Mouse (Mus musculus): ENCODE measurements around the gene Dpyd. TPM values are rescaled to one million over a fixed set of nuclear protein-coding genes. Genes with fewer than 3 reads are reported as not detected.

Gene Dpyd
- polyA plus RNA-seq, 1 experiment from 2014 or later = 6.7 TPM

- Histone ChIP-seq H3K9me3 (ENCODE audit: control insufficient read depth, low read length) (no peaks in the 10 kb centered on the region), H3K4me2 (ENCODE audit: low read depth, low read length, severe bottlenecking) (no peak overlapping the region), H3K27ac (ENCODE audit: low read depth, low read length) (no peak overlapping the region), H3K4me1 (replicated peaks; ENCODE audit: control insufficient read depth, insufficient read depth, low read length) (0 out of 2 replicates have a peak, but pooled peaks cover 5% of the 10 kb centered on the region), H3K9ac (ENCODE audit: low read length) (no peak overlapping the region), H3K27me3 (ENCODE audit: control insufficient read depth, insufficient read depth, low read length) (no peaks in the 10 kb centered on the region), H3K36me3 (ENCODE audit: control insufficient read depth, insufficient read depth, low read length) (no peaks in the 10 kb centered on the region), H3K4me3 (ENCODE audit: low read depth, low read length) (no peak overlapping the region)
- WGBS = 14% methylated on average over 5 of the region's 5 CpGs
- DNase-seq (ENCODE audit: low spot score) (peak; percentile 52), ATAC-seq (replicated peaks; ENCODE audit: low FRiP score) (peak; percentile 90)
Observed at GRCm38 (mm10) chr3:119095223-119095886, 533.4 kb downstream of the Dpyd start.

GRCm38 (mm10) chr3:119126003-119126402 is 564.1 kb downstream of the Dpyd start:
- DNase-seq (ENCODE audit: low spot score) = no peak
- no peak overlapping the region for H3K4me2 ChIP-seq (ENCODE audit: low read depth, low read length, severe bottlenecking)
- no peak overlapping the region for H3K27ac ChIP-seq (ENCODE audit: low read depth, low read length)
- H3K9me3 ChIP-seq (ENCODE audit: control insufficient read depth, low read length) = no peaks in the 10 kb centered on the region
- H3K4me3 ChIP-seq (ENCODE audit: low read depth, low read length) = no peak overlapping the region
- H3K27me3 ChIP-seq (ENCODE audit: control insufficient read depth, insufficient read depth, low read length) = no peaks in the 10 kb centered on the region
- no peak overlapping the region for H3K9ac ChIP-seq (ENCODE audit: low read length)
- WGBS = 78% methylated on average over 2 of the region's 2 CpGs
- ATAC-seq (replicated peaks; ENCODE audit: low FRiP score) = no peak
- H3K36me3 ChIP-seq (ENCODE audit: control insufficient read depth, insufficient read depth, low read length) = no peaks in the 10 kb centered on the region
- H3K4me1 ChIP-seq (replicated peaks; ENCODE audit: control insufficient read depth, insufficient read depth, low read length) = no peaks in the 10 kb centered on the region

- WGBS = 74% methylated on average over 1 of the region's 1 CpGs
- ATAC-seq (replicated peaks; ENCODE audit: low FRiP score) (no peak), DNase-seq (ENCODE audit: low spot score) (no peak)
- H3K4me3 ChIP-seq (ENCODE audit: low read depth, low read length) = no peak overlapping the region
- no peak overlapping the region for H3K27ac ChIP-seq (ENCODE audit: low read depth, low read length)
- no peaks in the 10 kb centered on the region for H3K36me3 ChIP-seq (ENCODE audit: control insufficient read depth, insufficient read depth, low read length)
- H3K27me3 ChIP-seq (ENCODE audit: control insufficient read depth, insufficient read depth, low read length) = no peaks in the 10 kb centered on the region
- no peak overlapping the region for H3K9ac ChIP-seq (ENCODE audit: low read length)
- no peaks in the 10 kb centered on the region for H3K9me3 ChIP-seq (ENCODE audit: control insufficient read depth, low read length)
- no peak overlapping the region for H3K4me2 ChIP-seq (ENCODE audit: low read depth, low read length, severe bottlenecking)
- no peaks in the 10 kb centered on the region for H3K4me1 ChIP-seq (replicated peaks; ENCODE audit: control insufficient read depth, insufficient read depth, low read length)
Observed at GRCm38 (mm10) chr3:119128076-119128475, 566.1 kb downstream of the Dpyd start.

- H3K4me1 ChIP-seq (replicated peaks; ENCODE audit: control insufficient read depth, insufficient read depth, low read length) = no peaks in the 10 kb centered on the region
- H3K36me3 ChIP-seq (ENCODE audit: control insufficient read depth, insufficient read depth, low read length) = no peaks in the 10 kb centered on the region
- H3K27me3 ChIP-seq (ENCODE audit: control insufficient read depth, insufficient read depth, low read length) = no peaks in the 10 kb centered on the region
- 58% methylated on average over 5 of the region's 5 CpGs for WGBS
- ATAC-seq (replicated peaks; ENCODE audit: low FRiP score) = 0 out of 2 replicates have a peak, but pooled peaks have one; percentile 33
- no peak overlapping the region for H3K27ac ChIP-seq (ENCODE audit: low read depth, low read length)
- no peak for DNase-seq (ENCODE audit: low spot score)
- no peak overlapping the region for H3K4me3 ChIP-seq (ENCODE audit: low read depth, low read length)
- no peak overlapping the region for H3K4me2 ChIP-seq (ENCODE audit: low read depth, low read length, severe bottlenecking)
- no peak overlapping the region for H3K9ac ChIP-seq (ENCODE audit: low read length)
- H3K9me3 ChIP-seq (ENCODE audit: control insufficient read depth, low read length) = no peaks in the 10 kb centered on the region
Observed at GRCm38 (mm10) chr3:119143034-119143433, 581.1 kb downstream of the Dpyd start.

- ATAC-seq (replicated peaks; ENCODE audit: low FRiP score) = no peak
- Histone ChIP-seq H3K9me3 (ENCODE audit: control insufficient read depth, low read length) (no peaks in the 10 kb centered on the region), H3K27me3 (ENCODE audit: control insufficient read depth, insufficient read depth, low read length) (no peaks in the 10 kb centered on the region), H3K4me2 (ENCODE audit: low read depth, low read length, severe bottlenecking) (no peak overlapping the region), H3K9ac (ENCODE audit: low read length) (no peak overlapping the region), H3K4me1 (replicated peaks; ENCODE audit: control insufficient read depth, insufficient read depth, low read length) (no peaks in the 10 kb centered on the region), H3K4me3 (ENCODE audit: low read depth, low read length) (no peak overlapping the region), H3K36me3 (ENCODE audit: control insufficient read depth, insufficient read depth, low read length) (no peaks in the 10 kb centered on the region), H3K27ac (ENCODE audit: low read depth, low read length) (no peak overlapping the region)
- 97% methylated on average over 1 of the region's 1 CpGs for WGBS
- DNase-seq (ENCODE audit: low spot score) = no peak
Observed at GRCm38 (mm10) chr3:119144788-119145187, 582.9 kb downstream of the Dpyd start.

- H3K27me3 ChIP-seq (ENCODE audit: control insufficient read depth, insufficient read depth, low read length) = no peaks in the 10 kb centered on the region
- H3K9ac ChIP-seq (ENCODE audit: low read length) = peak overlapping the region; percentile 25; the same call in 1 of the 2 replicates
- WGBS = 15% methylated on average over 17 of the region's 17 CpGs
- H3K9me3 ChIP-seq (ENCODE audit: control insufficient read depth, low read length) = no peaks in the 10 kb centered on the region
- no peaks in the 10 kb centered on the region for H3K36me3 ChIP-seq (ENCODE audit: control insufficient read depth, insufficient read depth, low read length)
- peak overlapping the region; percentile 47; the same call in 1 of the 2 replicates for H3K27ac ChIP-seq (ENCODE audit: low read depth, low read length)
- H3K4me1 ChIP-seq (replicated peaks; ENCODE audit: control insufficient read depth, insufficient read depth, low read length) = no peaks in the 10 kb centered on the region
- no peak overlapping the region for H3K4me3 ChIP-seq (ENCODE audit: low read depth, low read length)
- H3K4me2 ChIP-seq (ENCODE audit: low read depth, low read length, severe bottlenecking) = peak overlapping the region; percentile 37
- ATAC-seq (replicated peaks; ENCODE audit: low FRiP score) (peak; percentile 83), DNase-seq (ENCODE audit: low spot score) (no peak)
Observed at GRCm38 (mm10) chr3:119154604-119155444, 592.9 kb downstream of the Dpyd start.

- ATAC-seq (replicated peaks; ENCODE audit: low FRiP score) (no peak), DNase-seq (ENCODE audit: low spot score) (no peak)
Observed at GRCm38 (mm10) chr3:119158670-119159069, 596.7 kb downstream of the Dpyd start.

GRCm38 (mm10) chr3:119165691-119166090 is 603.8 kb downstream of the Dpyd start:
- 55% methylated on average over 6 of the region's 6 CpGs for WGBS
- H3K9ac ChIP-seq (ENCODE audit: low read length) = no peak overlapping the region
- H3K4me1 ChIP-seq (replicated peaks; ENCODE audit: control insufficient read depth, insufficient read depth, low read length) = no peaks in the 10 kb centered on the region
- no peak overlapping the region for H3K4me2 ChIP-seq (ENCODE audit: low read depth, low read length, severe bottlenecking)
- H3K36me3 ChIP-seq (ENCODE audit: control insufficient read depth, insufficient read depth, low read length) = no peaks in the 10 kb centered on the region
- no peak overlapping the region for H3K27ac ChIP-seq (ENCODE audit: low read depth, low read length)
- H3K4me3 ChIP-seq (ENCODE audit: low read depth, low read length) = no peak overlapping the region
- ATAC-seq (replicated peaks; ENCODE audit: low FRiP score) (peak; percentile 60; the same call in 1 of the 2 replicates), DNase-seq (ENCODE audit: low spot score) (no peak)
- no peaks in the 10 kb centered on the region for H3K9me3 ChIP-seq (ENCODE audit: control insufficient read depth, low read length)
- no peaks in the 10 kb centered on the region for H3K27me3 ChIP-seq (ENCODE audit: control insufficient read depth, insufficient read depth, low read length)

More at GRCm38 (mm10) chr3:119158670-119159069, 596.7 kb downstream of the Dpyd start:
- H3K9me3 ChIP-seq (ENCODE audit: control insufficient read depth, low read length) = no peaks in the 10 kb centered on the region
- H3K4me3 ChIP-seq (ENCODE audit: low read depth, low read length) = no peak overlapping the region
- H3K27ac ChIP-seq (ENCODE audit: low read depth, low read length) = no peak overlapping the region
- no peaks in the 10 kb centered on the region for H3K27me3 ChIP-seq (ENCODE audit: control insufficient read depth, insufficient read depth, low read length)
- no peak overlapping the region for H3K9ac ChIP-seq (ENCODE audit: low read length)
- no peaks in the 10 kb centered on the region for H3K36me3 ChIP-seq (ENCODE audit: control insufficient read depth, insufficient read depth, low read length)
- H3K4me1 ChIP-seq (replicated peaks; ENCODE audit: control insufficient read depth, insufficient read depth, low read length) = no peaks in the 10 kb centered on the region
- no peak overlapping the region for H3K4me2 ChIP-seq (ENCODE audit: low read depth, low read length, severe bottlenecking)
- WGBS = 84% methylated on average over 4 of the region's 4 CpGs

Data from forebrain, embryonic 11.5 days (tissue).